Mouse (Mus musculus) heart, adult 2 months (tissue): ENCODE data around the gene Mrpl21.

Experiments
- CTCF ChIP-seq: fragments of 200-600 bp; IDR thresholded peaks from 2 replicates; pipeline ENCODE4 v1.8.1; 2022; ENCODE audit warnings: antibody characterized with exemption, mild to moderate bottlenecking, moderate library complexity
- EP300 ChIP-seq: fragments of 200-500 bp; IDR thresholded peaks from 2 replicates; pipeline ENCODE4 v1.6.1; 2011; ENCODE audit warnings: low read depth, low read length, control low read depth; ENCODE audit not compliant: insufficient read depth
- POLR2A ChIP-seq: fragments of 200-500 bp; IDR thresholded peaks from 2 replicates; pipeline ENCODE4 v1.6.1; 2011; ENCODE audit warnings: mild to moderate bottlenecking, low read depth, low read length, control low read depth; ENCODE audit not compliant: insufficient read depth

DNA sequence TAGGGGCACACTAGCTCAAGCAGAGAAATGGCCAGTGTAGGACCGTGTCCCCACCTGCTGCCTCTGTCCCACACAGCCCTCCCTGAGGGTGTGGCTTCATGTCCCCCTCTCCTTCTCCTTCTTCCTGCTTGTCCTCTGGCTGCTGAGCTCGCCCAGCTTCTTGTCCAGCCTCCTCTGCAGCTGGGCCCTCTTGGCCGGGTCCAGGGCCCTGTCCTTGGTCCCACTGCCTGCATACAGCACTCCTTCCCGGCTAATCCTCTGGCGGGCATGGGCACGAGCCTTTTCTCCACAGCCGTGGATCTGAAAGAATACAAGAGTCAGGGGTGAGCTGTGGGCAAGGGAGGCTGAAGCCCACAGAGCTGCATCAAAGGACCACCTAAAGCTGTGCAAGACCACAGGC lies 21.4 kb upstream of the Mrpl21 start:
- no peak for TF ChIP-seq EP300
- no peak for TF ChIP-seq POLR2A
- TF ChIP-seq CTCF = no peak
